Mouse (Mus musculus) heart, postnatal 0 days (tissue): ENCODE data around the gene 2610318N02Rik. TPM values are rescaled to one million over a fixed set of nuclear protein-coding genes. Genes with fewer than 3 reads are reported as not detected.

Source experiments
- ATAC-seq: fragments of 200-750 bp; cut with Nextera tagmentation; 2 replicates; pipeline ENCODE4 v1.8.0; 2017; ENCODE audit warnings: low read depth, moderate number of reproducible peaks, moderate library complexity; ENCODE audit not compliant: insufficient read depth
- DNase-seq: peaks from one replicate; pipeline ENCODE4 v3.0.0-alpha.2; 2016; ENCODE audit warnings: low spot score
- H3K27ac ChIP-seq: fragments of 300-500 bp; sonication (generic); 2 replicates; pipeline ENCODE4 v1.5.1; 2014; ENCODE audit warnings: low read depth, mild to moderate bottlenecking
- H3K27me3 ChIP-seq: fragments of 300-500 bp; sonication (generic); 2 replicates; pipeline ENCODE4 v1.6.1; 2014; ENCODE audit warnings: low read length, mixed read lengths; ENCODE audit not compliant: control insufficient read depth, insufficient read depth
- H3K36me3 ChIP-seq: fragments of 300-500 bp; sonication (generic); replicated peaks from 2 replicates; pipeline ENCODE4 v1.6.1; 2014; ENCODE audit warnings: low read length, mixed read lengths; ENCODE audit not compliant: control insufficient read depth, insufficient read depth
- H3K4me1 ChIP-seq: fragments of 300-500 bp; sonication (generic); 2 replicates; pipeline ENCODE4 v1.6.1; 2014; ENCODE audit warnings: antibody characterized with exemption; ENCODE audit not compliant: control insufficient read depth, insufficient read depth
- H3K4me2 ChIP-seq: fragments of 300-500 bp; sonication (generic); 2 replicates; pipeline ENCODE4 v1.6.1; 2014; ENCODE audit warnings: low read depth, mild to moderate bottlenecking, low read length, moderate library complexity
- H3K4me3 ChIP-seq: fragments of 300-500 bp; sonication (generic); 2 replicates; pipeline ENCODE4 v1.5.1; 2014; ENCODE audit warnings: low read depth, low read length
- H3K9ac ChIP-seq: fragments of 300-500 bp; sonication (generic); replicated peaks from 2 replicates; pipeline ENCODE4 v1.6.1; 2014; ENCODE audit warnings: low read depth, low read length, mixed read lengths
- H3K9me3 ChIP-seq: fragments of 300-500 bp; sonication (generic); replicated peaks from 2 replicates; pipeline ENCODE4 v1.6.1; 2016; ENCODE audit warnings: low read length; ENCODE audit not compliant: control insufficient read depth
- CTCF ChIP-seq: IDR thresholded peaks from 2 replicates; pipeline ENCODE4 v1.5.1; 2016; ENCODE audit warnings: antibody characterized with exemption, control low read depth, low read depth
- EP300 ChIP-seq: IDR thresholded peaks from 2 replicates; pipeline ENCODE4 v1.6.1; 2016; ENCODE audit warnings: antibody characterized with exemption, low read depth
- WGBS: fragments of 180-500 bp; shearing (Covaris S2); extraction: QIAGEN DNeasy Blood & Tissue Kit; methylation state at CpG from one replicate; pipeline ENCODE4 v1.1.7; 2014; 5-methylcytosine and 5-hydroxymethylcytosine counted together
- polyA plus RNA-seq: library from polyadenylated mRNA; unstranded; fragments of >200 nt; fragmentation: Nextera tagmentation; extraction: Ambion mirVana; gene quantifications from 2 replicates; pipeline ENCODE4 v1.2.1, GENCODE M21; 2015
- total RNA-seq: library from RNA; depleted of rRNA; stranded (reverse); fragments of >200 nt; gene quantifications from 2 replicates; pipeline ENCODE4 v1.2.3, GENCODE M21; 2014; ENCODE audit warnings: low replicate concordance

2610318N02Rik gene
- total and polyA plus RNA-seq, 2 experiments from 2014 or later: 2.7 to 5.1 TPM

DNA sequence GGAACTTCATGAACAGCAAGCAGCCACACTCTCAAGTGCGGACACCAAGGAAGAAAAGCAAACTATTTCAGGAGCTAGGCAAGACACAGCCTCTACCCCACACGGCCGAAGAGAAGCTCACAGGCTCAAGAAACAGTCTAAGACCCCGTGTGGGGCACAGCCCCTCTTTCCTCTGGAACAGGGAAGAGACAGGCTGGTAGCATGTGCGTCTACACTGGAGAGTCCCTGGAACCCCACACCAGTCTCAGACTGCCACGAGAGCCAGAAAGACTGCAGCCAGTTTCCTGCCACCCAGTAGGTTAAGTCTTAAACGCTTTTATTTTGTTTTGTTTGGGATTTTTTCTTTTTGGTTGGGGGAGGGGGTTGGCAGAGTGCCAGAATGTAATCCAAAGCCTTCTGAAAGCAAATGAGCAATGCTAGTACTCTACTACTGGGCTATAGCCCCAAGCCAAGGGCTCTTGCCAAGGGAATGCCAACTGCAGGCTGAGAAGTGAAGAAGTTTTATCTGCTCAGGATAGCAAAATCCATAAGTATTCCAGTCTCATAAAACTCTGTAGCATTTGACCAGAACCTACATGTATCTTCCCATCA, 22.2 kb downstream of the 2610318N02Rik start:
- no peaks in the 10 kb centered on the region for H3K27me3 ChIP-seq
- H3K4me3 ChIP-seq: no peak overlapping the region
- 74% methylated on average over 7 of the region's 7 CpGs for WGBS
- DNase-seq: no peak
- TF ChIP-seq EP300 (no peak), CTCF (no peak)
- H3K4me2 ChIP-seq: no peak overlapping the region
- peaks cover 78% of the 10 kb centered on the region for H3K36me3 ChIP-seq
- no peaks in the 10 kb centered on the region for H3K4me1 ChIP-seq
- H3K9me3 ChIP-seq: no peaks in the 10 kb centered on the region
- ATAC-seq: no peak
- no peak overlapping the region for H3K9ac ChIP-seq
- H3K27ac ChIP-seq: no peak overlapping the region

- Histone ChIP-seq H3K27me3 (no peaks in the 10 kb centered on the region), H3K4me2 (no peak overlapping the region), H3K4me3 (no peak overlapping the region), H3K27ac (no peak overlapping the region), H3K4me1 (no peaks in the 10 kb centered on the region), H3K9ac (no peak overlapping the region), H3K36me3 (peaks cover 79% of the 10 kb centered on the region), H3K9me3 (no peaks in the 10 kb centered on the region)
- DNase-seq (no peak), ATAC-seq (no peak)
- WGBS: 80% methylated on average over 3 of the region's 3 CpGs
- no peak for TF ChIP-seq EP300
- TF ChIP-seq CTCF: no peak
These were observed 28.0 kb downstream of the 2610318N02Rik start for GRCm38 (mm10) chr16:17096938-17097337.

GRCm38 (mm10) chr16:17088346-17088745, 36.6 kb downstream of the 2610318N02Rik start:
- no peak for DNase-seq
- TF ChIP-seq EP300 (no peak), CTCF (peak; percentile 10; the same call in 1 of the 2 replicates)
- H3K27me3 ChIP-seq: no peaks in the 10 kb centered on the region
- no peak overlapping the region for H3K4me2 ChIP-seq
- H3K9ac ChIP-seq: no peak overlapping the region
- 0 out of 2 replicates have a peak, but pooled peaks cover 6% of the 10 kb centered on the region for H3K4me1 ChIP-seq
- ATAC-seq: no peak
- 61% methylated on average over 3 of the region's 3 CpGs for WGBS
- H3K9me3 ChIP-seq: no peaks in the 10 kb centered on the region
- H3K4me3 ChIP-seq: no peak overlapping the region
- no peak overlapping the region for H3K27ac ChIP-seq
- peaks cover 87% of the 10 kb centered on the region for H3K36me3 ChIP-seq

DNA sequence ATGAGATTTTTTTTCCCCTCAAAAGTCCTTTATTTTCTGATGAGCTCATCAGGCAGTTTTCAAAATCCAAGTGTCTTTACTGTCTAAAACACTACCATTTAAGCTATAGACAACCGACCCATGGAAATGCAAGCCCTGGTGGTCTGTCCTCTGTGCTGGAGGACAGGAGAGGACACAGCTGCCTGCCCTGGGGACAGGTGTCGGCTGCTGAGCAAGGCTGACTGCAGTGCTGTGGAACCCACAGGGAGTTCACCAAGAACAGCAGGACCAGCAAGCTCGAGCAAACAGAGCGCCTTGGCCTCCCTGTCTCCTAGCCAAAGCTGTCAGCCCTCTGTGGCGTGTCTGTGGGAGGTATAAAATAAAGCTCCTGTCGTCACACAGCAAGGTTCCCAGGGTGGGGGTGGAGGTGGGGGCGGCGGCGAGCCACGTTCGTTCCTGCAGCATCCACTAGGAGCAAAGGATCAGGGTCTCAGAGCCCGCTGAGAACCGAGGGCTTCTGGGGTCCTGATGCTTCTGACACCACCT, 38.2 kb downstream of the 2610318N02Rik start:
- Histone ChIP-seq H3K4me2 (no peak overlapping the region), H3K4me1 (0 out of 2 replicates have a peak, but pooled peaks cover 6% of the 10 kb centered on the region), H3K9ac (no peak overlapping the region), H3K27me3 (no peaks in the 10 kb centered on the region), H3K36me3 (peaks cover 79% of the 10 kb centered on the region), H3K9me3 (no peaks in the 10 kb centered on the region), H3K4me3 (no peak overlapping the region), H3K27ac (no peak overlapping the region)
- WGBS: 68% methylated on average over 13 of the region's 13 CpGs
- TF ChIP-seq EP300: no peak
- no peak for TF ChIP-seq CTCF
- DNase-seq (no peak), ATAC-seq (no peak)

GRCm38 (mm10) chr16:17086241-17086640, 38.7 kb downstream of the 2610318N02Rik start:
- 0 out of 2 replicates have a peak, but pooled peaks cover 6% of the 10 kb centered on the region for H3K4me1 ChIP-seq
- no peak overlapping the region for H3K4me3 ChIP-seq
- H3K27me3 ChIP-seq: no peaks in the 10 kb centered on the region
- WGBS: 70% methylated on average over 3 of the region's 3 CpGs
- no peaks in the 10 kb centered on the region for H3K9me3 ChIP-seq
- H3K9ac ChIP-seq: no peak overlapping the region
- no peak overlapping the region for H3K4me2 ChIP-seq
- H3K27ac ChIP-seq: no peak overlapping the region
- no peak for DNase-seq
- TF ChIP-seq EP300 (no peak), CTCF (no peak)
- H3K36me3 ChIP-seq: peaks cover 74% of the 10 kb centered on the region
- ATAC-seq: no peak

DNA sequence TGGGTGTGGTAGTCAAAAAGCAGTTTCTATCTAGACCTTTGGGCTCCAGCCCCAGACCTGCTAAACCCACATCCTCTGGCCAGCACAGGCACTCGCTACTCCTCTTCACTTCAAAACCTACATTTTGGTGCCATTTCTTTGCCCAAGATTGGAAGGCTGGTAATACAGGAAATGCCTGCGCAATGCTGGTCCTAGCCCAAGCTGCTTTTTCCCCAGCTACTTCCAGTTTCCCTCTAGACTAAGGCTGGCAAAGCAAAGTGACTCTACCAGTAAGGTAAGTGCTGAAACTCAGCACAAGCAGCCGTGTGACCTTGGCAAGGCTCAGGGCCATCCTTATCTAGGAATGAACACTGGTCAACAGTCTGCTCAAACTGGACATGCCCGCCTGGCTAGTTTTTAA, 39.3 kb downstream of the 2610318N02Rik start:
- ATAC-seq (peak; percentile 18; the same call in 1 of the 2 replicates), DNase-seq (peak; percentile 12)
- Histone ChIP-seq H3K27me3 (no peaks in the 10 kb centered on the region), H3K4me2 (no peak overlapping the region), H3K4me1 (0 out of 2 replicates have a peak, but pooled peaks cover 6% of the 10 kb centered on the region), H3K27ac (no peak overlapping the region), H3K36me3 (peaks cover 68% of the 10 kb centered on the region), H3K9ac (no peak overlapping the region), H3K4me3 (no peak overlapping the region), H3K9me3 (no peaks in the 10 kb centered on the region)
- TF ChIP-seq EP300 (no peak), CTCF (no peak)
- WGBS: 60% methylated on average over 4 of the region's 4 CpGs
